Mouse (Mus musculus): ENCODE measurements around the gene Gm26920. TPM values are rescaled to one million over a fixed set of nuclear protein-coding genes. Genes with fewer than 3 reads are reported as not detected.

Gene Gm26920
- polyA plus RNA-seq, 1 experiment from 2014 or later: 2.5 TPM

GRCm38 (mm10) chr7:30095551-30096125, 5.4 kb upstream of the Gm26920 start:
- Histone ChIP-seq H3K4me3 (replicated peaks; ENCODE audit: low read length) (peak overlapping the region; percentile 66), H3K27me3 (replicated peaks; ENCODE audit: control insufficient read depth, insufficient read depth, low read length) (no peaks in the 10 kb centered on the region), H3K9ac (replicated peaks; ENCODE audit: low read depth, low read length) (peak overlapping the region; percentile 91), H3K9me3 (ENCODE audit: control insufficient read depth, low read length) (no peaks in the 10 kb centered on the region), H3K4me1 (replicated peaks; ENCODE audit: control insufficient read depth, insufficient read depth, low read length) (peaks cover 24% of the 10 kb centered on the region), H3K4me2 (ENCODE audit: low read length) (peak overlapping the region; percentile 81), H3K27ac (ENCODE audit: low read length) (peak overlapping the region; percentile 45; the same call in 1 of the 2 replicates), H3K36me3 (ENCODE audit: control insufficient read depth, insufficient read depth) (peaks cover 3% of the 10 kb centered on the region; the same call in 1 of the 2 replicates)
- under 1% methylated on average over 5 of the region's 5 CpGs for WGBS
- ATAC-seq: no peak

- no peaks in the 10 kb centered on the region for H3K36me3 ChIP-seq (ENCODE audit: control insufficient read depth, insufficient read depth)
- H3K27ac ChIP-seq (ENCODE audit: low read length): peak within 1 kb of the TSS; percentile 99
- no peaks in the 10 kb centered on the region for H3K9me3 ChIP-seq (ENCODE audit: control insufficient read depth, low read length)
- WGBS: under 1% methylated on average over 26 of the region's 26 CpGs
- peaks cover 24% of the 10 kb centered on the region for H3K4me1 ChIP-seq (replicated peaks; ENCODE audit: control insufficient read depth, insufficient read depth, low read length)
- H3K4me2 ChIP-seq (ENCODE audit: low read length): peak within 1 kb of the TSS; percentile 81
- H3K27me3 ChIP-seq (replicated peaks; ENCODE audit: control insufficient read depth, insufficient read depth, low read length): no peaks in the 10 kb centered on the region
- ATAC-seq: peak; percentile 80
- H3K4me3 ChIP-seq (replicated peaks; ENCODE audit: low read length): peak within 1 kb of the TSS; percentile 66
- peak within 1 kb of the TSS; percentile 91 for H3K9ac ChIP-seq (replicated peaks; ENCODE audit: low read depth, low read length)
Measured at GRCm38 (mm10) chr7:30094646-30095429, 4.6 kb upstream of the Gm26920 start, which contains the start of gene Zfp260. Gene Zfp260, plus strand, starts transcription at chr7:30094777.

GRCm38 (mm10) chr7:30093918-30094415, 3.8 kb upstream of the Gm26920 start:
- Histone ChIP-seq H3K9me3 (ENCODE audit: control insufficient read depth, low read length) (no peaks in the 10 kb centered on the region), H3K27me3 (replicated peaks; ENCODE audit: control insufficient read depth, insufficient read depth, low read length) (no peaks in the 10 kb centered on the region), H3K36me3 (ENCODE audit: control insufficient read depth, insufficient read depth) (no peaks in the 10 kb centered on the region), H3K4me2 (ENCODE audit: low read length) (peak overlapping the region; percentile 81), H3K27ac (ENCODE audit: low read length) (no peak overlapping the region), H3K9ac (replicated peaks; ENCODE audit: low read depth, low read length) (no peak overlapping the region), H3K4me1 (replicated peaks; ENCODE audit: control insufficient read depth, insufficient read depth, low read length) (peaks cover 30% of the 10 kb centered on the region), H3K4me3 (replicated peaks; ENCODE audit: low read length) (peak overlapping the region; percentile 66)
- WGBS: 68% methylated on average over 6 of the region's 6 CpGs
- no peak for ATAC-seq

GRCm38 (mm10) chr7:30092666-30093065, 2.5 kb upstream of the Gm26920 start:
- H3K4me1 ChIP-seq (replicated peaks; ENCODE audit: control insufficient read depth, insufficient read depth, low read length): peaks cover 39% of the 10 kb centered on the region
- no peaks in the 10 kb centered on the region for H3K36me3 ChIP-seq (ENCODE audit: control insufficient read depth, insufficient read depth)
- no peak for ATAC-seq
- H3K9ac ChIP-seq (replicated peaks; ENCODE audit: low read depth, low read length): no peak overlapping the region
- no peak overlapping the region for H3K4me3 ChIP-seq (replicated peaks; ENCODE audit: low read length)
- no peaks in the 10 kb centered on the region for H3K9me3 ChIP-seq (ENCODE audit: control insufficient read depth, low read length)
- no peaks in the 10 kb centered on the region for H3K27me3 ChIP-seq (replicated peaks; ENCODE audit: control insufficient read depth, insufficient read depth, low read length)
- 82% methylated on average over 9 of the region's 9 CpGs for whole genome bisulfite sequencing
- no peak overlapping the region for H3K27ac ChIP-seq (ENCODE audit: low read length)
- no peak overlapping the region for H3K4me2 ChIP-seq (ENCODE audit: low read length)

- H3K27ac ChIP-seq (ENCODE audit: low read length): peak overlapping the region; percentile 76; the same call in 1 of the 2 replicates
- H3K9ac ChIP-seq (replicated peaks; ENCODE audit: low read depth, low read length): peak overlapping the region; percentile 0; the same call in 1 of the 2 replicates
- H3K36me3 ChIP-seq (ENCODE audit: control insufficient read depth, insufficient read depth): peaks cover 5% of the 10 kb centered on the region; the same call in 1 of the 2 replicates
- peak overlapping the region; percentile 64 for H3K4me3 ChIP-seq (replicated peaks; ENCODE audit: low read length)
- peaks cover 35% of the 10 kb centered on the region for H3K4me1 ChIP-seq (replicated peaks; ENCODE audit: control insufficient read depth, insufficient read depth, low read length)
- 0 out of 2 replicates have a peak, but pooled peaks have one; percentile 0 for ATAC-seq
- no peaks in the 10 kb centered on the region for H3K9me3 ChIP-seq (ENCODE audit: control insufficient read depth, low read length)
- peak overlapping the region; percentile 43 for H3K4me2 ChIP-seq (ENCODE audit: low read length)
- H3K27me3 ChIP-seq (replicated peaks; ENCODE audit: control insufficient read depth, insufficient read depth, low read length): no peaks in the 10 kb centered on the region
- WGBS: 8% methylated on average over 9 of the region's 9 CpGs
Measured at GRCm38 (mm10) chr7:30090970-30091585, 868 bp upstream of the Gm26920 start.

- 15% methylated on average over 6 of the region's 6 CpGs for WGBS
- H3K4me1 ChIP-seq (replicated peaks; ENCODE audit: control insufficient read depth, insufficient read depth, low read length): peaks cover 30% of the 10 kb centered on the region
- peak overlapping the region; percentile 59 for H3K9ac ChIP-seq (replicated peaks; ENCODE audit: low read depth, low read length)
- H3K4me3 ChIP-seq (replicated peaks; ENCODE audit: low read length): peak overlapping the region; percentile 64
- H3K27ac ChIP-seq (ENCODE audit: low read length): no peak overlapping the region
- peaks cover 18% of the 10 kb centered on the region for H3K36me3 ChIP-seq (ENCODE audit: control insufficient read depth, insufficient read depth)
- H3K4me2 ChIP-seq (ENCODE audit: low read length): peak overlapping the region; percentile 86
- ATAC-seq: no peak
- H3K9me3 ChIP-seq (ENCODE audit: control insufficient read depth, low read length): no peaks in the 10 kb centered on the region
- H3K27me3 ChIP-seq (replicated peaks; ENCODE audit: control insufficient read depth, insufficient read depth, low read length): no peaks in the 10 kb centered on the region
Measured at GRCm38 (mm10) chr7:30089405-30089804, 805 bp downstream of the Gm26920 start.

- Histone ChIP-seq H3K4me2 (ENCODE audit: low read length) (no peak overlapping the region), H3K4me1 (replicated peaks; ENCODE audit: control insufficient read depth, insufficient read depth, low read length) (peaks cover 25% of the 10 kb centered on the region), H3K27me3 (replicated peaks; ENCODE audit: control insufficient read depth, insufficient read depth, low read length) (no peaks in the 10 kb centered on the region), H3K36me3 (ENCODE audit: control insufficient read depth, insufficient read depth) (peaks cover 18% of the 10 kb centered on the region), H3K9ac (replicated peaks; ENCODE audit: low read depth, low read length) (no peak overlapping the region), H3K9me3 (ENCODE audit: control insufficient read depth, low read length) (no peaks in the 10 kb centered on the region), H3K4me3 (replicated peaks; ENCODE audit: low read length) (no peak overlapping the region), H3K27ac (ENCODE audit: low read length) (no peak overlapping the region)
- ATAC-seq: no peak
- WGBS: 94% methylated on average over 9 of the region's 9 CpGs
Measured at GRCm38 (mm10) chr7:30086524-30086923, 3.7 kb downstream of the Gm26920 start.

- H3K9ac ChIP-seq (replicated peaks; ENCODE audit: low read depth, low read length): peak within 1 kb of the TSS; percentile 89
- no peaks in the 10 kb centered on the region for H3K27me3 ChIP-seq (replicated peaks; ENCODE audit: control insufficient read depth, insufficient read depth, low read length)
- peak within 1 kb of the TSS; percentile 88 for H3K4me3 ChIP-seq (replicated peaks; ENCODE audit: low read length)
- no peaks in the 10 kb centered on the region for H3K9me3 ChIP-seq (ENCODE audit: control insufficient read depth, low read length)
- H3K36me3 ChIP-seq (ENCODE audit: control insufficient read depth, insufficient read depth): peaks cover 1% of the 10 kb centered on the region
- H3K4me2 ChIP-seq (ENCODE audit: low read length): peak within 1 kb of the TSS; percentile 91
- peak within 1 kb of the TSS; percentile 80 for H3K27ac ChIP-seq (ENCODE audit: low read length)
- peaks cover 4% of the 10 kb centered on the region for H3K4me1 ChIP-seq (replicated peaks; ENCODE audit: control insufficient read depth, insufficient read depth, low read length)
- peak; percentile 96 for ATAC-seq
- under 1% methylated on average over 50 of the region's 50 CpGs for WGBS
Measured at GRCm38 (mm10) chr7:30072146-30073028, 17.8 kb downstream of the Gm26920 start, which contains the start of gene Zfp82. Gene Zfp82, minus strand, starts transcription at chr7:30072900.

Data from forebrain, embryonic 16.5 days (tissue).